Mouse (Mus musculus) adrenal gland, postnatal 4 days (tissue): Measurements from ENCODE around the gene Ctr9. TPM values are rescaled to one million over a fixed set of nuclear protein-coding genes. Genes with fewer than 3 reads are reported as not detected.

ENCODE experiments used
- DNase-seq, 2 experiments: peaks; one replicate each; pipeline ENCODE4 v3.0.0; 2021 to 2022; ENCODE audit warnings: low spot score in 2 of 2, mixed read lengths in 2 of 2
- long read RNA-seq, 2 experiments: library from polyadenylated mRNA; stranded (forward); transcript quantifications; one replicate each; pipeline ENCODE4 v2.0.0; 2021
- total RNA-seq, 2 experiments: library from RNA; stranded (reverse); gene quantifications; 2 replicates each; pipeline ENCODE4 v1.2.3; 2021

Gene Ctr9
- 10 to 100 TPM; 60.1 to 63.2 TPM for total RNA-seq
- long read RNA-seq, experiment 1, full-length matches to known transcripts: 14 of 18 reads
- long read RNA-seq, experiment 1, partial matches to known transcripts: 3 of 18 reads
- long read RNA-seq, experiment 1, other reads (novel, unspliced or antisense): 1 of 18 reads
- long read RNA-seq, experiment 2, full-length matches to known transcripts: 54 of 79 reads
- long read RNA-seq, experiment 2, partial matches to known transcripts: 13 of 79 reads
- long read RNA-seq, experiment 2, other reads (novel, unspliced or antisense): 12 of 79 reads

- DNase-seq: peak; percentile 89 to 96
These were observed at the start of gene Ctr9 for GRCm38 (mm10) chr7:111028281-111029045. Gene Ctr9, plus strand, starts transcription at chr7:111028951.

DNA sequence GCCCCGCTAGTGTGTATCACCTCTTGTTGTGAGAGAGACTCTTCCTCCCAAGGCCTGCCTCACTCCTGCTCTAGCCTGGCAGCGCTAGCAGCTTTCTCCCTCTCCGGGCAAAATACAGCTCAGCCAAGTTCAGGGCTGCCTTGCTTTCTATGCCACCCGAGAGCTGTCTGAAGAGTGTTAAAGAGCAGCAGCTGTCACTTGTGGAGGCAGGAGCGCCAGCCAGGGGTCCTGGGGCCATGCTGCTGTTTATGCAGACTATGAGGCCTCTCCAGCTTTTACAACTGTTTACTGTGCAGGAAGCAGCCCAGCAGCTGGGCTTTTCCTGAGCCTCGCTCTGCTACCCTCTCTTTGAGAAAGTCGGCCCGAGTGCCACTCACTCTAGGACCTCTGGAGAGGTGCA lies 47.7 kb upstream of the Ctr9 start:
- DNase-seq: no peak

DNA sequence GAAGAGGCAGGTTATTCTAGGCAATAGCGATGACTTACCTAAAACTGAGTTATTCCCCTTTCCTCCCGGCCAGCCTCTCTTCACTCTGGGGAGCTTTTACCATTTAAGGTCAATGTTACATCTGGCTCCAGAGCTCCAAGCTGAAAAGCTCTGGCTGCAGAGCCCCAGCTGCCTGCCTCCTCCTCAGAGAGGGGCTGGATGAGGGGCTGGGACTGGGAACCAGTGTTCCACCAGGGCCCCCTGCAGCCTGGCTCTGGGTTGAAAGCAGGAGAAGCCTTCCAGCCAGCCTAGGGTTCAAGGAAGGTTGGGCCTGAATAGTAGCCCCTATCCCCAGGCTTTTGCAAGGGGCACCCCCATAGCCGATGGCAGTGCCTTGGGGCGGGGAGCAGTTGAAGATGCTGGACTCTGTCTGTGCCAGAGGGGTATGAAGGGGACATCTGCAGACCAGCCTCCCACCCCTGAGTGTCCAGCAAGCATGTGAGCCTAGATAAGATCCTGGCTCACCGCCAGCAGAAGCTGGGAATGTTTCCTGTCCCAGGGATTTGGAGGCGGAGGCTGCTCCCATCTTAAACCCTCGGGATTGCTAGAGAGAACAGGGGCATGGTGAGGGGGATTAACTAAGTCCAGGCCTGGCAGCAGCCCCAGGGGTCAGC lies 46.6 kb upstream of the Ctr9 start, which contains the start of gene Mrvi1:
Mrvi1 (minus strand) TSS at position 409 of the 653 bp plus-strand sequence.
- DNase-seq: peak; percentile 19 to 27

GRCm38 (mm10) chr7:110982764-110983163 lies 46.0 kb upstream of the Ctr9 start:
- DNase-seq: peak in 1 of 2 experiments; percentile 24

GRCm38 (mm10) chr7:110983621-110984020 lies 45.1 kb upstream of the Ctr9 start:
- no peak for DNase-seq

DNA sequence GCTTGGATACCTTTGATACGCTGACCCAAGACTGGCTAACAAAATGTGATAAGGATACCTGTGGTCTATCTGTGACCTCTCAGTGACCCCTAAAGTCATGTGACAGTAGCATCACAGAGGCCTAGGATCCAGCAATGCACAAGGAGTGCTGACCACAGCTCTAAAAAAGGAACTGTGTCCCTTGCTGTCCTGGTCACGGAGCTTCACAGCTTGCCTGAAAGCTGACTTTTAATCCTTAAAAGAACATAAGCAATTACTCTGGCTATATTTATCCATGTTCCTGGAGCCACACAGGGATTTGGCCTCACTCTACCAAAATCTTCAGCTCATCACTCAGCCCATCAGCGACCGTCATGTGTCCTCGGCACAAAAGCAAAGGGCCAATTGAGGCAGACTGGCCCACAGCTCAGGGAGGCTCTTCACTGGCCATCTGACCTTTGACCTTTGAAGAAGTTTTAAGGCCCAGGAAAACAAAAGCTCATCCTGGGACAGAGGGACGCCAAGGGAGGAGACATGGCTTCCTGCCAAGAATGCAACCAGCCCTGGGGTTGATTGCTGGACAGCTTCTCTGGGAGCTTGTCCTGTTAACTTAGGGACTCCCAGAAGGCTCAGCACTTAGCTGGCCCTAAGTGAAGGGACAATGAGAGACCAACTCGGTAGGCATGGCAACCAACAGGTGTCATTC lies 43.0 kb upstream of the Ctr9 start:
- no peak for DNase-seq

- DNase-seq: no peak
These were observed 40.7 kb upstream of the Ctr9 start for GRCm38 (mm10) chr7:110988081-110988480.

DNA sequence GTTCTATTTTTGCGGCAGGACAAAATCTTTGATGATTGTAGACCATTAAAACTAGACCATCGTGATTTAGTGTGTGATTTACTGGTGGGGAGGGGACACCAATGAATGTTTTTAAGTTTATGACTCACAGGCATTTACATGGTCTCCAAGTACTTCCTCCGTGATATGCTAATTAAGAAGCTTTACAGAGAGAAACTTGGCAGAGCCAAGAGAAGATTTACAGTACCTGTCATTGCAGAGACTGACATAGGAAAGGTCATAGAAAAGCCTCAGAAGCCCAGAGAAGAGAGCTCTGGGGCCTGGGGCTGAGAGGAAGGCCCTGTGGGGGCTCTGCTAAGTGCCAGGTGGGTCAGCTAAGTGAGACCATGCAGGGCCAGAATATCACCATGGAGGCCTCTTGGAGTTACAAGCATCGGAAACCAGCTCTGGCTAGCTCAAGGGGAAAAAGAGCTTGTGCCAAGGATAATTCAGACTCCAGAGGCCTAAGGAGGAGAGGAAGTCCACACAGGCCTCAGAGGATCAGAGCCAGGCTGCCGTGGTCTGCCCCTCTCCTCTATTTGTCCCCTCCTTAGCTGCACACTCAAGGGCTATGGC lies 39.4 kb upstream of the Ctr9 start:
- DNase-seq: no peak

DNA sequence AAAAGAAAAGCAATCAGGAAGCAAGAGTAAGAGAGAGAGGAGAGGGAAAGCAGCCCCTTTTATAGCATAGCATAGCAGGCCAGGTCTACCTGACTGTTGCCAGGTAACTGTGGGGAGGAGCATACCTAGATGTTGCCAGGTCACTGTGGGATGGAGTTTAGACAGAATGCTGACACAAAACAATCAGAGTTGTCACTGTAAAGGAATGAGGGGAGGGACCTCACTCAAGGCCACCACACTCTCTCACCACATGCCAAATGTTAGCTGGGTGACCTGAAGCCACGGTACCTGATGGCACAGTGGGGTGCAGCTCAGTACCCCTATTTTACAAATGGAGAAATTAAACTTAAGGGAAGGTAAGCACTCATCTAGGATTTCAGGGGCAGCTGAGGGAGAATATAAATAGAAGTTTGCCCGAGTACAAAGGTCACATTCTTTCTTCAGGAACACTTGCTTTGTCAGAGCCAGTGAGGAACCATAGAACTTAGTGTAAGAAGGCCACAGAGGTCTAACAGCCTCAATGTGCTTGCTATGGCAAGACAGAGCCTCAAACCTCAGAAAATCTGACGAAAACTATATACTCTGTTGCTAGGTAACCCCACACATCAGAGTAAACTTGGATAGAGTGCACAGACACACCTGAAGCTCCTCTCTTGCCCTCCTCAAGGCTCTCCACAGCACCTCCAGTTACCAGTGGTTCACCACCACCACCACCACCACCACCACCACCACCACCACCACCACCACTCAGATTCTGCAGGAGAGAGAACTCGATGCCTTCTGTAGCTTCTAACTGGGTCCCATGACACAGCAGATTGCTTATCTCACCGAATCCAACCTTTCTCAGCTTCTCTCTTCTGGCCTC lies 38.2 kb upstream of the Ctr9 start:
- no peak for DNase-seq

DNA sequence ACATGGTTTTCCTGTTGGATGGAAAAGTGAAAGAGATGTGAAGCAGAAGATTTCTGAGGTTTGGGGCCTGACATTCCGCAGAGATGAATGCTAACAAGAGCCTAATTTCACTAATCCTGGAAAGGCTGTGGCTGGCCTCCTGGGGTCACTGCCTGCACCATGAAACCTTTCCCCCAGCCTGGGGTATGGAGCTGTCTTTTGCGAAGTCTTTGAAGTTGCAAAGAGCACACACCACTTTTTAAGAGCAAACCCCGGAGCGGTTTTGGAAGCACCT lies 37.6 kb upstream of the Ctr9 start:
- DNase-seq: no peak

GRCm38 (mm10) chr7:110998887-110999827 lies 29.6 kb upstream of the Ctr9 start:
- DNase-seq: no peak

GRCm38 (mm10) chr7:111004136-111004840 lies 24.5 kb upstream of the Ctr9 start:
- no peak for DNase-seq

GRCm38 (mm10) chr7:111014039-111014605 lies 14.6 kb upstream of the Ctr9 start:
- DNase-seq: no peak

DNA sequence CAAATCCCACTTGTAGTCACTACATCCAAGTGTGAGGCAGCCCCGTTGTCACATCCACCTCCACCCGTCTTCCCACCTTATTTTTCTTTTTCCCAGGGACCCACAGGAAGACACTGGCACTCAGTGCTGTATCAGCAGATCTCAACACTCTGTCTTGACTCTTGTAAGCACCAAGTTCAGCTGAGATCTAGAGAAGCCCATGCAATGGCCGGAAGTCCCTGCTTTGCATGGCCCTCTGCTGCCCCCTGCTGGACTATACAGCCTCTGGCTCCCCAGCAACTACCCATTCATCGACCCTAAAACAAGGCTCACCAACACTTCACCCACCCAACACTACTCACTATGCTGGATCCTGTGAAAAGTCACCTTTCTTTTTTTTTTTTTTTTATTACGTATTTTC lies 13.9 kb upstream of the Ctr9 start:
- DNase-seq: peak; percentile 71 to 84

- no peak for DNase-seq
These were observed 13.0 kb upstream of the Ctr9 start for GRCm38 (mm10) chr7:111015731-111016130.

- no peak for DNase-seq
These were observed 11.8 kb upstream of the Ctr9 start for GRCm38 (mm10) chr7:111016921-111017320.

DNA sequence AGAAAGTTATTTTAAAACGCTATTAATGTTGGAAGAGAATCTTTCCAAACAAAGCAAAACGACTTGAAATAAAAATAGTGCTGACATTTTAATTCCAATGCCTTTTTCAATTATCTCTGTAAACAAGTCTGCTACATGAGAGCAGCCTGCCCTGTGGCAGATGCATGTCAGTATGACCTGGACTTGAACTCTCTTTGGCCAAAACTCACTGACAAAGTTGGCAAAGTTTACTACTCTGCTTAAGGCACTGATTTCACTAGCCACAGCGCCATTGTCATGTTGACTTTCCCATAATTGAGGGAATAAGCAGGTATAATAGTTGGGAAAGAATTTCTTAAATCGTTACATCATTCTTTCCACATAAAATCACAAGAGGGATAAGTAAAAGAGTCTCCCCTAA lies 7.9 kb upstream of the Ctr9 start:
- no peak for DNase-seq

DNA sequence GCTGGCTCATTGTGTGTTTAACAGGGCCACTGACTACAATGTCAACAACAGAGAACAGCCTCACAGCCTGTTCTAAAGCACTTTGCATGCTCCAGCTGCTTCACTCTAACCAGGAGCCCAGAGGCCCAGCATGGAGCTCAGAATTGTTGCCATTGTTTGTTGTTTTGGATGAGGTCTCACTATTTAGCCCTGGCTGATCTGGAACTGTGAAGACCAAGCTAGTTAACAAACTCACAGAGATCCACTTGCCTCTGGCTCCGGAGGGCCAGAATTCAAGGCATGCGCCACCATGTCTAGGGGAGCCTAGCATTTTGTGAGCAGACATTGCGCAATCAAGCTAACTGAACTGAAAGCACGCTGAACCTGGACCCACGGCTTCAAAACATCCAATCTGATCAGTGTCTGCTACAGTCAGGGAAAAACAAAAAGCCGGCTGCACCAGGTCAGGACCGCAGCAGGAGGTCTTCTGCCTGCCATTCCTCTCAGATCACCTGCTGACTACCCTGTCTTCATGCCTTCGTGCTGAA lies 4.6 kb upstream of the Ctr9 start:
- no peak for DNase-seq
